Mouse (Mus musculus): ENCODE measurements around the gene Rad51d.
A peak's percentile ranks its signal among the peaks of the same experiment; 100 is the strongest.
"Not testable (repeated sequence)": the region's sequence is repeated elsewhere in the genome, so short reads cannot be mapped to it uniquely, and the experiment has no call there.

Rad51d gene

DNA sequence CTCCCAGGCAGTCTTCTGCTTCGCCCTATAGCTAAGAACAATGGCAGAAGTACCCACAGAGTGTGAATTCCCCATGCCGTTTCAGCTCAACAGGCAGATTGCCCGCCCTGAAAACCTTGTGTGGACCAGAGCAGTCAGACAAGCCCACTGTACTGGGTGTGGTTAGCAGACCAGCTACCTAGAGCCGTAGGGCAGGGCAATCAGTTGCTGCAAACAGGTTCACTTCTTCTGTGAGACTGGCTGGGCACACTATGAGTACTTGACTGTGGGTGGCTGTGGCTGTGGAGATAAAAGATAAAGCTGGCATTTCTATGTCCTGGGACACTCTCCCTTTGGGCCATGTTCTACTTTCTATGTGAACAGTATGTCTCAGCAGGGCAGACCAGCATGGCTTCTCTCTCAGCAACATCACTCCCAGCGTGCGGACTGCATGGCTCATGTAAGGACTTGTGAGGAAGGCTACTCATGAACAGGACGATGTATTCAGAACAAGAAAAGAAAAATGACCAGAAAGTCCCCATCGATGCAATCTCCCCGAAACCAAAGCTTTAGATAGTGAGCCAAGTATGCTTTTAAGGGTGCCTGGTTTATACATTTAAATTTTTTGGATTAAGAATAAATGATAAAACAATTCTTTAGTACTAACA lies 35.0 kb downstream of the Rad51d start:
- DNase-seq (ENCODE audit: low spot score): no peak

DNA sequence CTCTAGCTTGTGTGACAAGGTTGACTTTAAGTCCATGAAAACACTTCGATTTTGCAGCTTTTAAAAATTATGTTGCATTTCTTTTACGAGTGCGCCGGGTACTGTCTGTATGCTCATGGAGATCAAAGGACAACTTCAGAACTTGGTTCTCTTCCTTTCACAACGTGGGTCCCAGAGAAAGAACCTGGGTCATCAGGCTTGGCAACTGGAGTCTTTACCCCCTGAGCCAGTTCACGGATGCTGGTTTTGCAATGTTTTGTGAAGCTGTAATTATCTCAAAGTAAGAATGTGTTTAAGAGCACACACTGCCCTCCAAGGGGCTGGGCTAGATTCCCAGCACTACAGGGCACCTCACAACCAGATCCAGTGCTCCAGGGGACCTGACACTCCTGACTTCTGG lies 36.3 kb downstream of the Rad51d start:
- DNase-seq (ENCODE audit: low spot score): no peak

DNA sequence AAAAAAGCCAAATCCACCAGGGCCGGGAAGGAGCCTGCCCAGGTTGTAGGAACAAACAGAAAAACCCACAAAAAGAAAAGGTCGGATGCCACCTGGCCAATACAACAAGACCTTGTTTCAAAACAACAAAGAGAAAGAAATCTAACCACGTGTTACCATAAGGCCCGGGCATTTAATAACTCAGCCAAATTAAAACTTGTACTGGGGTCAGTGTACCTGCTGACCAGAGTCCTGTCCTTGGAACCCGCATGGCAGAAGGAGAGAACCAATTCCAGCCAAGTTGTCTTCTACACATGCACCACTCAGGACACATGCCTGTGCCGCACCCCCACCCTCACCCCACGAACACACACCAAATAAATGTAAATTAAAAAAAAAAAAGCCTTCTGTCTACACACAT lies 37.5 kb downstream of the Rad51d start:
- no peak for DNase-seq (ENCODE audit: low spot score)

DNA sequence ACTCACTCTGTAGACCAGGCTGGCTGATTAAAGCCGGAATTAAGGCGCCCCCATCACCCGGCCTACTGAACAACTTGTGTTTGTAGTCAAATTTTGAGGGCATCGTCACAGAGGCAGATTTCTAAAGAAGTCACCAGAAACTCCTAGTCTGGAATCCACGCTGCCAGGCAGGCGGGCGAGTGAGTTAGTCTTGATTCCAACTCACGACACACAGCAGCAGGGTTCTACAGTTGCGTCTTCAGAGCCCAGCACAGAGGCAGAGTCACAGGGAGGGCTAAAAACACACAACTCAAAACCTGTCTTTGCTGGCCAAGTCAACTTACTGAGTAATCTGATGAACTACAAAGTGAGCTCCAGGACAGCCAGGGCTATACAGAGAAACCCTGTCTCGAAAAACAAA lies 37.9 kb downstream of the Rad51d start:
- DNase-seq (ENCODE audit: low spot score): no peak

DNA sequence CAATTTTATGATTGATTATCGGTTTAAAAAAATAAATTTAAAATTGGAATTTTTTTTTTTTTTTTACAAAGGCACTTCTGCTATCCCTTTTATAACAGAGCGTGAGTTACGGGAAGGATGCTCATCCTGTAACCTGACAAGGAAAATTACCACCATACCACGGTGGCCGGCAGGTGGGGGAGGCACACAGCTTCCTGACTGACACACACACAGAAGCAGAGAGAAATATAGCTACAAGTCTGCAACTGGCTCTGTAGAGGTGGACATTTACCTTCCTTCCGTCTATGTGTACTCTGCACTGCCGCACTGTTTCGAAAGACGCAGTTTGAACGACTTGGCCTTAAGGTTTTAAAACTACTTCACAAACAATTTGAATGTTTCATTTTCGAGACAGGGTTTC lies 38.3 kb downstream of the Rad51d start:
- no peak for DNase-seq (ENCODE audit: low spot score)

DNA sequence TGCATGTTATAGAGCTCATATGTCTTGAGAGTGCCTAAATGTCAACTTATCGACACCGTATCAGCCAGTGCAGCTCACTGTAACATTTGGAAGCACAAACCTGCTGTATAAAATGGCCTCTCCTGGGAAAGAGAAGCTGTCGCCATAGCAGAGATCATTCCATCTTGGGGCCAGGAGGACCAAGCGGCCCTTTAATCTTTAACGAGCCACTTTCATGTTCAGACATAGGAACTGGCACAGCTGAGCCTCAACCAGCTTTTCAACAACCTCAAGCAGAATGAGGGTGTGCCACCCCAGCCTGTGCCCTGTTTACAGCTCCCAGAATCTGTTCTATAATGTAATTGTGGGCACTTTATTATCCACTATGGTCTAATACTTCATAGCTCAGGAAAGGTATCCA lies 40.2 kb downstream of the Rad51d start:
- DNase-seq (ENCODE audit: low spot score): no peak

DNA sequence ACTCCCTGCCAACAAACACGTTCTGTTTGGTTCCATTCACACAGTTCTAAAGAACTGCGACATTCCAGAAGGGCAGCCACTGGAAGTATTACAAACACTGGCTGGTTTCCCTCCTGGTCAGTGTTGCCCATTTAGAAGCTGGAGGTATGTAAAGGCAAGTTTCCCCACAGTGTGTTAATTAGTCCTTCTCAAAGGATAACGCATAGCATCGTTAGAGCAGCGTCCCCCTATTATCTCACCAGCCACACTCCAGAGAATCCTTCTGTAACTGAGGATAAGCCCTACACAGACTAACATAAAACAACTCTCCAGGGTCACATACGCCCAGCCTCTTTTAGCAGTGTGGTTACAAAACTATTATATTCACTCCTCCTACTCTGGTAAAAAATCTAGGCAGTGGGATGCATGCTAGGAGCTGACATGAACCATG lies 42.8 kb downstream of the Rad51d start:
- no peak for DNase-seq (ENCODE audit: low spot score)

DNA sequence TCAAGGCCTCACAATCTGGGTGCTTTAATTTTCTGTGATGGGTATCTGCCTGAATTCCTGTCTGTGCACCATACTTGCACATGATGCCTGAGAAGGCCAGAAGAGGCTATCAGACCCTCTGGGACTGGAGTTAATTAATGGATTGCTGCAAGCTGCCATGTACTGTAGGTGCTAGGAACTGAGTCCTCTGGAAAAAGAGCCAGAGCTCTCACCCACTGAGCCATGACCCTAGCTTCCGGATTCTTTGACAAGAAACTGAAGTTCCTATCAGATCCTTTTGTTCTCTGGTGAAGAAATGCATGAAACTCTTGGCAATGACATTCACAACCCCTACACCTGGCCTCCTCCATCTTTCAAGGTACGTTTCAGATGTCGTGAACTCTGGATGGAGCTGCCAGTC lies 43.5 kb downstream of the Rad51d start:
- no peak for DNase-seq (ENCODE audit: low spot score)

DNA sequence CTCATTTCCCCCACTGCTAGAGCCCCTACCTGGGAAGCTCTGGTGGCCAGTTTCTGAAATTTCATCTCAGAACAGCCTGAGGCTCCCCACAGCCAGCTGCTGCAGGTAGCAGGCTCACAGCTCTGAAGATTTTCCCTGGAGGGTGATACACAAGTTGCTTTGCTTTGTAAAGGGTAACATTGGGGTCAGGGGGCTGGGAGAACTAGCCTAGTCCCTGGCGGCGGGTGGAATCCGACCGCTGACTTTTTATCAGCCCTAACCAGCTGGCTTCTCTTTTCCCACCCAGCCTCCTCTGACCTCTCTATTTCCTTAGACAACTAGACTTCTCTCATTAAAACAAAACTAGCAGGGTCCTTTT lies 44.4 kb downstream of the Rad51d start:
- no peak for DNase-seq (ENCODE audit: low spot score)

DNA sequence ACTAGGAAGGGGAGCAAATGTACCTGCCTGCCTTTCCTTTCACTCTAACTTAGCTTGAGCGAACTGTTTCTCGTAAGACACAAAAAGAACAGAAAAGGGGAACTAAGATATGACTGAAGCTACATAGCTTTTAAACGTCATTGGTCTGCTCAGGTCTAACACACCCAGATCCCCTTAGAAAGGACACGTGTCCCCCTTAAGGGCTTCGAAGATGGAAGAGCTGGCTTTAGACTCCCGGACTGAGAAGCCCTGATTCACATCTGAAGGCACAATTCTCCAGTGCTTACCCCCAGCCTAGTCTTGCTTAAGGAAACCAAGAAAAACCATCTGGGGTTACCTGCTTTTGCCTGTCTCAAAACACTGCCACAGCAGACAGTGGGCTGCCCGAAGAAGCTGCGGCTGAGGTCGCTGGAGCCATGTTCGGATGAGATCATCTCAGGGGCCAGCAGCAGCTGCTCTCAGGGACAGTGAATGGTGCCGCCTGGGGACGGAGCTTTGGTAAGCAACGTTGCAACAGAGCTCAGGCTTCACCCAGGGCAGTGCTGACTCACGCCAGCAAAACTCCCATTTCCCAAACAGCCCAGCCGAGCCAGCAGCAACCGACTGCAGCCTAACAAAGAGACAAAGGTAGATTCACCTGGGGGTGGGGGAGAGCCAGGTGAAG lies 44.9 kb downstream of the Rad51d start:
- DNase-seq (ENCODE audit: low spot score): peak; percentile 80

DNA sequence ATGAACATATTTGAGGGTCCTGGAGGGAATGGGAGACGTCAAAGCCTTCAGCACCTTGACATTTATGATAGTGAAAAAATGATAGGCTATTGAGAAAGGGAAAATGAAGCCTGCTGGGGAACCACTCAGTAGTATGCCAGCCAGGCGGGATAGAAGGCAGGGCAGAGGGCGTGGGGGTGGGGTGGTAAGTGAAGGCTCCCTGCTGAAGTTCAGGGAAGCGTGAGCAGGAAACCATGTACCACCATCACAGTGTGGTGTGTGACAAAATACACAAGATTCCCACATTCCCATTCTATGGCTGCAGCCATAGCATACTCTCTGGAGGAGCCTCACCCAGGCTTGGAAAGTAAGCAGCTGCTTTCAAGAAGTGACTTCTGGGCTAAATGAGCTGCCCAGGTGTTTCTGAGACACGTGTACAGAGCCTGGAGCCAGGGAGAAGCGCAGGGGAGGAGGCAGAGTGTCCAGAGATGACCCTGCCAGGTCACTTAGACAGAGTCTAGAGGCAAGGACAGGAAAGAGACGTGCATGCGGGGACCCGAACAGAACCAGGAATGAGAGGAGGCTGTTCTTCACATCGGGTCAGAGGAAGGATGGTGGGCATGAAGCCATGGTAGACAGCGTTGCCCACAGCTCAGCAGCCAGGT lies 45.5 kb downstream of the Rad51d start:
- no peak for DNase-seq (ENCODE audit: low spot score)

DNA sequence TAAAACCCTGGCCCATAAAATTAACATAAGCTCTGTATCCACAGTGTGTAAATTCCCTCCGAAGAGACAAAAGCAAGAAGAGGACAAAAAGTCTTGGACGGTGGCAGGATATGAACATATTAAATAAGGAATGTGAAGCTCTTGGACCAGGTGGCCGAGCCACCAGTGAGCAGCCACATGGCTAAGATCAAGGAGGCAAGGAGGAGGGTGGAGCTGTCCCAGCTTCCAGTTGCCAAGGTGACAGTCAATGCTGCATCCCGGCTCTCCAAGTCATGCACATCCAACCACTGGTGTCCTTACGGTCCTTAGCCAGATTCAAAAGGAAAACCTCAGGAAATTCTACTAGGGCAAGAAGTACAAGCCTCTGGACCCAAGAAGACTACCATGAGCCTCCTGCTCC lies 51.9 kb downstream of the Rad51d start:
- no peak for DNase-seq (ENCODE audit: low spot score)

DNA sequence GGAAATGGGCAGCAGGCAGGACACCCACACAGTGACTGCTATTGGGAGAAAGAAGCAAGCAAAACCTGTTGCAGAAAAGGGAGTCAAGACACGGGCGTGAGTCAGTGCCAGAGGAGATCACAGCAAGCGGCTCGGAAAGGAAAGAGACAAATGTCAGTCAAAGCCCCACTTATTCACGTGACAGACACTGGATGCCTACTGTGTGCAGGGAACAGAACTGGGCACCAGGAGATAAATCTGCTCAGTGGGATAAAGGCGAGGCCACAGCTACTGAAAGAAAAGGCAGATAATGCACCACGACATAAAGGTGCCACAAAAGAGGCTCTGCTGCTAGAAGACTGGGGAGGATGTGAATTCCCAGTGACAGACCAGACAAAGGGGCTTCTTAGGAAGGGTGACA lies 52.6 kb downstream of the Rad51d start:
- no peak for DNase-seq (ENCODE audit: low spot score)

DNA sequence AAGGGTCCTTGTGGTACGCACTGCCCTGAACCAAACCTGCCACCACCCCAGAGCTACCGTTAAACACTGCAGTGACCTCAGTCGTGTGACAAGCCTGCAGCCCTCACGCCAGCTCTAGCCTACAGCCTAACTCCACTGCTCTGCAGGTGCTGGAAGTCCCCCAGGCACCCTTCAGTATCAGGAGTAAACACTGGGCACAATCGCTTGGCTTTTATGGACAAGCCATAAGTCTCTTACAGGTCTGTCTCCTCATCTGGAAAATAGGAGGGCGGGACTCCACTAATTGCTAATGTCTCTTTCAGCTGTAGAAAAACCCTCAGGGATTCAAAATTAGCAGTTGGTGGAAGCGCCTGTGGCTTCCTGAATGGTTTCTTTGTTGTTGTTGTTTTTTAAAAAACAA lies 53.2 kb downstream of the Rad51d start:
- no peak for DNase-seq (ENCODE audit: low spot score)

DNA sequence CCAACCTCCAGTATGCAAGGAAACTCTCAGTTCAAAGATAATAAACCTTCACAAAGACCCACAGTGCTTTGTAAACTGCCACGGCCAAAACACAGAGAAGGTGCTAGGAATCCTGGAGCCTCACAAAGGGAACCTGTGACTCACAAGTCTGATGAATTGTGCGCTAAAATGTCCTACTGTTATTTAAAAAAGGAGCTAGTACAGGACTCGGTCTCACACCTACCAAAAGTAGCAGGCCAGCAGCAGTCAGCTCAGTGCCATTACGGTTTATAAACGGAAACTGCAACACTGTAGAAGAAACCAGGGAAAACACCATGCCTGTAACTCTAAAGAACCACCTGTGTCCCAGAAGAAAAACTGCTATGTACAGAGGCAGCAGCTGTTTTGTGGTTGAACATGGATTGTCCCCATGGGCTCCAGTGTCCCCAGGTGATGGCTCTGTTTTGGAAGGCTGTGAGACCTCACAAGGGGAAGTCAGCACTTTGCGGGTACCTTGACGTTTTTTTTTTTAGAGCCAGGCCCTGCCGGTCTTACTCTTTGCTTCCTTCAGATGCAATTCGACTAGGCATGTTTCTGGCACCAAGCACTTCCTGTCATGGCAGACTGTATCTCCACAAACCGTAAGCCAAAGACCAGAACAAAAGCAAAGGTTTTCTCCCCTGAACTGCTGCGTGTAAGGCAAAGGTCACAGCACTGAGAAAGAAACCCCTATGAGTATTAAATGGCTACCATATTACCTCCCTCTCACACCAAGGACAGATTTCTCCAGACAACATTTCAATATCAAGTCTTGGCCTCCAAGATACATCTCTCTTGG lies 54.6 kb downstream of the Rad51d start:
- no peak for DNase-seq (ENCODE audit: low spot score)

DNA sequence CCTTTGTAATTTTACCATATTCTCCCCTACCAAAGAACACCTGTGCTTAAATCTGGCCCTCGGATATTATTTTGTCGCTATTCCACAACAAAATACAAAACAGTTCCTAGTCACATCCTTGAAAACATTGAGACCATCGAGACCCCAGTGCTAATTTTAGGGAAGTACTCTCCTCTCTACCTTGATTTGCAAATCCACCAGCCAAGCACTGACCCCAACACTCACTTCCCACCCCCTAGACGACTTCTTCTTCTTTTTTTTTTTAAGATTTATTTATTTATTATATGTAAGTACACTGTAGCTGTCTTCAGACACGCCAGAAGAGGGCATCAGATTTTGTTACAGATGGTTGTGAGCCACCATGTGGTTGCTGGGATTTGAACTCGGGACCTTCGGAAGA lies 56.1 kb downstream of the Rad51d start:
- DNase-seq (ENCODE audit: low spot score): not testable (repeated sequence)

DNA sequence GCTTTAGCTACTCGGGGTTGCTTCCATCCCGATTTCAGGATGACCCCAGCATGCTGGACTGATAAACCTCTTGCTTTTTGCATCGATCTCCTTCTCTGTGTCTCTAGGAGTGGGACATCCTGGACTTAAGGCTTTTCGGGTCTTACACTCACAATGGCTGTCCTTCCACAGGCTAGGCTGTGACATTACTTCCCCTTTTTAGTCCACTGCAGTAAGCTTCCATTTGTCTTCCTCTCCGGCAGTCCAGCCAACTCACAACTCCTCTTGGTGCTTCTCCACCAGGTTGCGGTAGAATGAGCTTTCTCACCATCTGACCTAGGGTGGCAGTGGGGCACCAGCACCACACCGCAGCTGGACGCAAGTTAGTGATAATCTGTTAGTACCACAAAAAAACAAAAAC lies 56.5 kb downstream of the Rad51d start:
- no peak for DNase-seq (ENCODE audit: low spot score)

DNA sequence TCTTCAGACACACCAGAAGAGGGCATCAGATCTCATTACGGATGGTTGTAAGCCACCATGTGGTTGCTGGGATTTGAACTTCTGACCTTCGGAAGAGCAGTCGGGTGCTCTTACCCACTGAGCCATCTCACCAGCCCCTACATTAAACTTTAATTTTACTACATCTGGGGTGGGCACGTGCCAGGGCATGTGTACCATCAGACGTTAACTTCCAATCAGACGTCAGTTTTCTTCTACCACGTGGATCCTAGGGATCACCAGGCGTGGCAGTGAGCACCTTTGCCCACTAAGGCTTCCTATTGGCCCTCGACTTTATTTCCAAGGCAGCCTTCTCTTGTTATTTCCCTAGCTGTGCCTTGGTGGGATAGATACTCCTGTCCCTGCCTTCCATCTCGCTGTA lies 58.0 kb downstream of the Rad51d start:
- DNase-seq (ENCODE audit: low spot score): not testable (repeated sequence)

DNA sequence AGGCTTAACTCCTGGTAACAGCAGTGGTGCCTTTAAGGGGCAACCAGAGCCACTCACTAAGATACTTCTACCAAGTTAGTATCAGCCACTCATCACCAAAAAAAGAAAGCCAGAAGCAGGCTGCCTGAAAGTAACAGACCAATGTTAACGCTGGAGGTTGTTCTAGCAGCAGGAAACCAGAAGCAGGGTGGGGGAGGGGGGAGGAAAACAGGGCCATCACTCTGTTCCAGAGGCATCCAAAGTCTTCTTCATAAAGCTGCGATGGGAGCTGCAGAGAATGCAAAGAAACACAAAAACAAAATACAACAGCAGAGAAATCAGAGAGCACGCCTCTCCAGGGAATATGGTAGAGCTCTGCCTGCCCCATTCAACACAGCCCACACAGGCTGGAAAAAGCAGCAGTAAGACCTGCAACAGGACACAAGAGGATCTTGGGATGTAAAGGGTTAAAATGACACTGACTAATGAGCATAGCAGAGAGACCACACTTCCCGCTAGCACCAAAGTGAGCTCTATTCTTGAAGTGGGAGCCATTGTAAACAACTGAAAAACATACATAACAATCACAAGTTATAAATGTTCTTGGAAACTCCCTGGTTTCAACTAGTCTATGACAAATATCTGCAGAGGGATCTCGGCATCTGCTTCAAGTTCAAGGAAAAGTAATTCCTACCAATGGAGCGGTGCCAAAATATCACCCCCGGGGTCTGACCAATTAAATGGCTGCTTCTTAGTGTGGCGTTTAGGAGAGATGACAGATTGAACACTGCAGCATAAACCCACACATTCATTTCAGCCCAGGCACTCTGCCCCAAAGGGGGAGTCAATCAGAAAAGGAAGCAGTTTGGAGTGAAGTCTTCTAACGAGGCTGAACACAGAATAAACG lies 59.2 kb downstream of the Rad51d start:
- peak; percentile 27 for DNase-seq (ENCODE audit: low spot score)

DNA sequence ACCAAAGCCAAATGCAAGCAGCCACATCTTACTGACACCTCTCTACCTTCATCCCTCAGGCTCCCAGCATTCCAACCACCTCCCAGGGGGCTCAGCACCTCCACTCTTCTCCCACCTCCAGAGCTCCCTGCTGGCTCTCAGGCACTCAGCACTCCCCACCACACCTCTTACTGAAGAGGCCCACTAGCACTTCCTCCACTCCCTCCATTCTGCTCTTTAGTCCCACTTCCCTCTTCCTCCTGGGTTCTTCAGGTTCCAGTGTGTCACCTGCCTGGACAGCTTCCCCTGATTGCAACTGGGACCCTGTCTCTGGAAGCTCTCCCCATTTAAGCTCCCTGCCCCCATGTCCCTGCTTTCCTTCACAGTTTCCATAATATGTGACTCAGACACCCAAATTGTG lies 63.6 kb downstream of the Rad51d start:
- DNase-seq (ENCODE audit: low spot score): no peak

Measured in layer of hippocampus, adult 11-12 months (tissue).